ENCODE assay signal across 8 mouse cellular contexts in the genomic region with DNA sequence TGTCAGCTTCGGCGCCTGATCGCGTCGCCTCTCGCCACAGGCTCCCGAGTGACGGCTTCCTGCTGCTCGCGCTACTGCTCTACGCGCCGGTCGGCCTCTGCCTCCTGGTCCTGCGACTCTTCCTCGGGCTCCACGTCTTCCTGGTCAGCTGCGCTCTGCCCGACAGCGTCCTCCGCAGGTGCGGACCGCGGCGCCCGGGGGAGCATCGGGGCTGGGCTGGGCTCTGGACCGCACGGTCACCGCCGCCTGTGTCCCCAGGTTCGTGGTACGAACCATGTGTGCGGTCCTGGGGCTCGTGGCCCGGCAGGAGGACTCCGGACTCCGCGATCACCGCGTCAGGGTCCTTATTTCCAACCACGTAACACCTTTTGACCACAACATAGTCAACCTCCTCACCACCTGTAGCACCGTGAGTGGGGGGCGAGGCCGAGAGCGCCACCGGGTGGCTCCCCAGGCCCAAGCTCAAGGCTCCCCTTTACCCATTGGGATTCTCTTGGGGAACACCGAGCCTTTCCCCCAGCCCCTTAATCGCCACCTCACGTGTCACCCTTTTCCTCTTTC. TPM values are rescaled to one million over a fixed set of nuclear protein-coding genes. Genes with fewer than 3 reads are reported as not detected.
DNase-seq lines count a peak whose midpoint lies in the region; ATAC-seq and TF ChIP-seq lines count a peak whose summit lies in the region.

Gene Htra2 (minus strand): TSS at position 403 of the 561 bp plus-strand sequence.

- H3K27me3 ChIP-seq in intestine, embryonic 16.5 days (replicated peaks; ENCODE audit: control insufficient read depth, insufficient read depth, low read length): no peaks in the 10 kb centered on the region; the same call in 1 of the 2 replicates
- H3K27me3 ChIP-seq in liver, embryonic 13.5 days: peaks cover 5% of the 10 kb centered on the region
- no peaks in the 10 kb centered on the region for H3K27me3 ChIP-seq in neural tube, embryonic 14.5 days (ENCODE audit: control insufficient read depth, insufficient read depth, low read length)

- peaks cover 4% of the 10 kb centered on the region; the same call in 1 of the 2 replicates for H3K4me1 ChIP-seq in cortical plate, adult 2 months (ENCODE audit: control insufficient read depth, insufficient read depth, low read length)
- H3K4me1 ChIP-seq in intestine, embryonic 16.5 days (ENCODE audit: control insufficient read depth, insufficient read depth, low read length): peaks cover 40% of the 10 kb centered on the region
- H3K4me1 ChIP-seq in liver, embryonic 13.5 days (replicated peaks): peaks cover 65% of the 10 kb centered on the region
- peaks cover 24% of the 10 kb centered on the region for H3K4me1 ChIP-seq in neural tube, embryonic 14.5 days (ENCODE audit: control insufficient read depth, insufficient read depth, low read length)

- peak; percentile 22 for ATAC-seq in intestine, embryonic 16.5 days
- ATAC-seq in liver, embryonic 13.5 days (ENCODE audit: low read depth): peak; percentile 14
- ATAC-seq in neural tube, embryonic 14.5 days (ENCODE audit: low read depth): peak; percentile 38; the same call in 1 of the 2 replicates

- TF ChIP-seq POLR2A in cortical plate, adult 2 months (IDR thresholded peaks at IDR 0.05; ENCODE audit: extremely low read depth, insufficient read depth, low read length): no peak

- H3K4me2 ChIP-seq in intestine, embryonic 16.5 days (ENCODE audit: low read depth, low read length): peak within 1 kb of the TSS; percentile 95
- H3K4me2 ChIP-seq in liver, embryonic 13.5 days: peak within 1 kb of the TSS; percentile 97
- H3K4me2 ChIP-seq in neural tube, embryonic 14.5 days (ENCODE audit: low read depth, low read length): peak within 1 kb of the TSS; percentile 95

- no peaks in the 10 kb centered on the region for H3K9me3 ChIP-seq in intestine, embryonic 16.5 days (ENCODE audit: control insufficient read depth, low read length)
- H3K9me3 ChIP-seq in liver, embryonic 13.5 days (replicated peaks): no peaks in the 10 kb centered on the region
- H3K9me3 ChIP-seq in neural tube, embryonic 14.5 days (ENCODE audit: control insufficient read depth, low read length): no peaks in the 10 kb centered on the region

- no peak for DNase-seq in layer of hippocampus, adult 8-10 months (ENCODE audit: low spot score in 2 of 2)
- DNase-seq in layer of hippocampus, adult 9-11 months: no peak
- DNase-seq in heart, adult 11 months: peak; percentile 94
- DNase-seq in liver, embryonic 13.5 days: no peak
- no peak for DNase-seq in Muller cell, postnatal 12 days (ENCODE audit: inconsistent ontology term)

- peak within 1 kb of the TSS; percentile 60 for H3K4me3 ChIP-seq in cortical plate, adult 2 months (ENCODE audit: insufficient read depth, low read length)
- peak within 1 kb of the TSS; percentile 99 for H3K4me3 ChIP-seq in intestine, embryonic 16.5 days (ENCODE audit: low read length)
- peak within 1 kb of the TSS; percentile 100 for H3K4me3 ChIP-seq in liver, embryonic 13.5 days (replicated peaks)
- peak within 1 kb of the TSS; percentile 77 for H3K4me3 ChIP-seq in neural tube, embryonic 14.5 days (ENCODE audit: low read depth, low read length)

- under 1% methylated on average over 50 of the region's 50 CpGs for WGBS in intestine, embryonic 16.5 days
- WGBS in liver, embryonic 13.5 days (ENCODE audit: insufficient replicate concordance): under 1% methylated on average over 50 of the region's 50 CpGs
- WGBS in neural tube, embryonic 14.5 days: under 1% methylated on average over 45 of the region's 50 CpGs

- TF ChIP-seq CTCF in cortical plate, adult 2 months (IDR thresholded peaks at IDR 0.05; ENCODE audit: extremely low read depth, insufficient read depth, low read length): no peak

- H3K9ac ChIP-seq in intestine, embryonic 16.5 days (ENCODE audit: low read depth, low read length): peak within 1 kb of the TSS; percentile 94
- peak within 1 kb of the TSS; percentile 100 for H3K9ac ChIP-seq in liver, embryonic 13.5 days
- peak within 1 kb of the TSS; percentile 74 for H3K9ac ChIP-seq in neural tube, embryonic 14.5 days (replicated peaks; ENCODE audit: low read depth, low read length)

- peaks cover 18% of the 10 kb centered on the region; the same call in 1 of the 2 replicates for H3K36me3 ChIP-seq in intestine, embryonic 16.5 days (ENCODE audit: control insufficient read depth, insufficient read depth, low read length)
- peaks cover 54% of the 10 kb centered on the region for H3K36me3 ChIP-seq in liver, embryonic 13.5 days
- peaks cover 18% of the 10 kb centered on the region for H3K36me3 ChIP-seq in neural tube, embryonic 14.5 days (ENCODE audit: control insufficient read depth, insufficient read depth, low read length)

- H3K27ac ChIP-seq in cortical plate, adult 2 months (ENCODE audit: insufficient read depth, low read length): no peak within 1 kb of the TSS
- H3K27ac ChIP-seq in intestine, embryonic 16.5 days (ENCODE audit: low read length): peak within 1 kb of the TSS; percentile 85
- H3K27ac ChIP-seq in liver, embryonic 13.5 days: peak within 1 kb of the TSS; percentile 97
- H3K27ac ChIP-seq in neural tube, embryonic 14.5 days (ENCODE audit: low read depth, low read length): peak within 1 kb of the TSS; percentile 85

RNA-seq across cellular contexts. Expression of gene Htra2, which starts in this region (rescaled TPM):
- total RNA-seq in layer of hippocampus, adult 8-10 months (2022): 10 to 100 TPM; 50.0 to 60.6 (median 51.8) TPM
- 58.8 and 66.9 TPM in 2 replicates for polyA plus RNA-seq in cortical plate, adult 2 months (2012; rRNA removed)
- polyA plus RNA-seq in intestine, embryonic 16.5 days (2015; fragmentation: Nextera tagmentation; extraction: Ambion mirVana): 66.0 and 68.5 TPM in 2 replicates
- polyA plus RNA-seq in liver, embryonic 13.5 days (2015; fragmentation: Nextera tagmentation; extraction: Ambion mirVana): 131 and 132 TPM in 2 replicates
- polyA plus RNA-seq in neural tube, embryonic 14.5 days (2014; fragmentation: Nextera tagmentation; extraction: Ambion mirVana): 37.8 and 45.9 TPM in 2 replicates
